Mouse (Mus musculus) right cerebral cortex, postnatal 25 days (tissue): ENCODE measurements at regions not wholly inside any gene's neighbourhood (a gene's known extent, or its start where the extent isn't known, plus 50 kb on each side); places are given as distances from the start of the nearest gene placed in this dataset.
"Not testable (repeated sequence)": the region's sequence is repeated elsewhere in the genome, so short reads cannot be mapped to it uniquely, and the experiment has no call there.

Experiments
- DNase-seq: peaks from one replicate; pipeline ENCODE4 v3.0.0; 2022

GRCm38 (mm10) chr14:76746282-76746681 lies 189.6 kb upstream of the Serp2 start:
- peak; percentile 37 for DNase-seq

GRCm38 (mm10) chr14:76744674-76745433 lies 188.2 kb upstream of the Serp2 start:
- no peak for DNase-seq

DNA sequence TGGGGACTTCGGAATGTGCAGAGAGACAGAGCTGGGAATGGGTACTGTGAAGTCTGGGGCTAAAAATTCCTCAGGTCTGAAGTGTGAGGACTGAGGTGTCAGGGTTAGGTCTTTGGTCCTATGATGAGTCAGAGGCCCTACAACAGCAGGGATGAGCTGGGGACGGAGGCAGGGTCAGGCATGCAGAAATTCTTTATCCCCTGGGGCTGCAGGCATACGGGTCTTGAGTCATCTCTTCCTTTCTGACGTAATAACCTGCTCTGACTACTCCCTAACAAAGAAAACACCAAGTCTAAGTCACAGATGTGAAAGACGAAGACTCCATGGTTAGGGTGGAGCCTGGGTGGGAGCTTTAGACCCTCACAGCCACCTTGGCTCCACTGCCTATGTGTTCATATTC lies 185.6 kb upstream of the Serp2 start:
- no peak for DNase-seq

DNA sequence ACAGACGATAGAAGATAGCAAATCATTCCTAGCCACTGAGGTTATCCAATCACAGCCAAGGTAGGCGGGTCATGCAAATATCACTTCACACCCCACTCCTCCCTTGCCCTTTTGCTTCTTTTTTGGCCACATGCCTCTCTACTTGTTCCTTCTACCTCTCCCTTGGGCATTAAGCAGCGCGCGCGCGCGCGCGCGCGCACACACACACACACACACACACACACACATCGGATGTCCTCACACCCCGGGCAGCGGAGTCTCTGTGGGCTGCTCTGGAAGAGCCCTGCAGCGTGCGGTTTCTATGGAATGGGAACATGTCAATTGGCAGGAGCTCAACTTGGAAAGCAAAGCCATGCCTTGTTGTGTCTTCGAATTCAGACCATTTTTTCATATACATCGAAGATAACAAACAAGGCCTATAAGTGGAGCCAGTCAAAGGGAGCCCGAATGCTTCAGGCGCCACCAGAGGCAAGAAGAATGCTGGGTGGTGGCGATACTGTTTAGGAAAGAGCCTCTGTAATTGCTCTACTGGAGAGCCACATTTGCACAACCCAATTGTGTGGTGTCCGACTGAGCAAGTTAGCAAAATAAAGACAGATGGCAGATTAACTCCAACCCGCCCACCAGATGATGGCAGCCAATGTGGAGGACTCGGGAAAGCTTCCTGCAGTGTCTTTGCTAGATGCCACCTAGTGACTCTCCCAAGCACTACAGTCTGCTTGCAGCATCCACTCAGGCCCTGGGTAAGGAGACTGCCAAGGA lies 183.3 kb upstream of the Serp2 start:
- DNase-seq: peak; percentile 83

DNA sequence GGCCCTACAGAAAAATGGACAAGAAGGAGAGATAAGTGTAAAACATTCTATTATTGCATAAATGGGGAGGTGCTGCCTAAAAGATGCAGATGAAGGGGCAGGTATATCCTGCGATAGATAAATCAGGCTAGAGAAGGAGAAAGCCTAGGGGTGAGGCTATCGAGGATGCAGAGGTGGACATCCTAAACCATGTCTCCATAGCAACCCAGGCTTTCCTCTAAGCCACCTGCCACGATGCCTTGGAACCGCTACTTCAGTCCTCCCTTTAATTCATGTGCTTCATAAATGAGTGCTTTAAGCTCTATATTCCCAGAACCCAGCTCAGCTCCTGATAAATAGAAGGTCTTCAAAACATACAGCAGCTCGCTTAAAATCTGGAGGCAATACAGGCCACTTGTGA lies 179.3 kb upstream of the Serp2 start:
- DNase-seq: no peak

GRCm38 (mm10) chr14:76735107-76735506 lies 178.4 kb upstream of the Serp2 start:
- DNase-seq: no peak

GRCm38 (mm10) chr14:76733258-76733823 lies 176.7 kb upstream of the Serp2 start:
- DNase-seq: peak; percentile 39

DNA sequence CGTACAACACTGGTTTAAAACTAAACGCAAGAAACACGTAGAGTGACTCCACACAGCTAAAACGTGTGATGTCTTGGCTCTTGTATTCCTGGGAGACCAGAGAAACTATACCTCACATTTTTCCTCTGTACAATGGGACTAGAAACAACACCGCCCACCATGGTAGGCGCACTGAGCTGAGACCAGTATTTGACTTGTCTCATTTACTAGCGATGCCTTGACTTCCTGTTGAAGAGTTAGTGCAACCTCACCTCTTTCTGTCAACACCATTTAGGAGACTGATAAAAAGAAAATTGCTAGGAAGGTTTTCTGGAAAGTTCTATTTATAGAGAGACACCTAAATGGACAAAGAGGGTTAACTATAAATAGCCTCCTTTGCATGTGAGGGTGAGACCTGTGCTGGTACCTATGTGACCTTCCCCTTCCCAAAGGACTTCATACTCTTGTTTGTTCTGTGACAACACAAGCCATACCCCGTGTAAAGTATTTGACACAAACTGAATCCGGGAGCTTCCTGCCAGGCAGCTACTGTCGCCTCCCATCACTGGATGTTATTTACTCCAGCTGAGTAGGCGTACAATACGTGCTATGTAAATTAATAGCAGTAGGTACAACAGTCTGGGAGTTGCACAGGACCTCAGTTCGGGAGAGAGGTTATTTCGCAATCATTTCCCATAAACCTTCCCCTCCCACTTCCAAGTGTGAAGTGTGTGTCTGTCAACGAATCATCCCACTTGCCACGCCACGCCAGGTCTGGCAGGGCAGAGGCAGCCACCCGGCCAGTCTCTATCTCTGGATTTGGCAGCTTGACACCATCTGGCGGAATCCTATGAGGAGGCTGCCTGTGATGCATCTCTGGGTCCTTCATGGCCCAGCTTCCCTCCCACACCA lies 174.7 kb upstream of the Serp2 start:
- no peak for DNase-seq

GRCm38 (mm10) chr14:76725844-76726243 lies 169.2 kb upstream of the Serp2 start:
- no peak for DNase-seq

DNA sequence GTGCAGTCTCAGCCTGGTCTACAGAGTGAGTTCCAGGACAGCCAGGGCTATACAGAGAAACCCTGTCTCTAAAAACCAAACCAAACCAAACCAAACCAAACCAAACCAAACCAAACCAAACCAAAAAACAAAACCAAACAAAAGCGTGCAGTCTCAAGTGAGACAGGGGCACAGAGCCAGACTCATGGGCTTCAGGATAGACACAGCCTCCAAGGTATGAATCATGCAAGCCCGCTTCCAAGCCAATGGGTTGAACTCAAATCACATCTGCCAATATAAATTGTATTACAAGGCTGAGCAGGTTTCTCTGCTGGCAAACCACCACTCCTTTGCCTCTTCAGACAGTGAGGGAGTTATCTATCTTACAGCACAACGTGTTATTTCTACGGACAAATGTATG lies 168.5 kb upstream of the Serp2 start:
- not testable (repeated sequence) for DNase-seq

DNA sequence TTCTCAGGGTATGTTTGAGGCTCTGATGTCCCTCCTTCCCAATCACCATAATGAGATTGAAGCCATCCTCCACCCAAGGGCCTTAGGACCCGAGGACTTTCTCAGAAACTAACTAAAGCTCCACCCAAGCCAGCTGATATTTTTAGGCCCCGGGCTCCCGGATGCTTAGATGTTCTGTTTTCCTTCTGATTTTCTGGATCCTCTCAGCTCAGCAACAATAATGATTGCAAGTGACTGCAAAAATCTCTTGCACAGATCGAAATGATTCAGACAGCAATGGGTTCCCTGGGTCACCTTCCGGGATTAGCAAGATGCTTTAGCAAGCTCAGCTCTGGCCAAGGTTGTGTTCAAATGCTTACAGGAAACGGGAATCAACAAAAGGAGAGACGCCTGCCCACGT lies 168.1 kb upstream of the Serp2 start:
- no peak for DNase-seq

- DNase-seq: no peak
Measured at GRCm38 (mm10) chr14:76724395-76724794, 167.7 kb upstream of the Serp2 start.

- DNase-seq: no peak
Measured at GRCm38 (mm10) chr14:76723551-76723950, 166.9 kb upstream of the Serp2 start.

DNA sequence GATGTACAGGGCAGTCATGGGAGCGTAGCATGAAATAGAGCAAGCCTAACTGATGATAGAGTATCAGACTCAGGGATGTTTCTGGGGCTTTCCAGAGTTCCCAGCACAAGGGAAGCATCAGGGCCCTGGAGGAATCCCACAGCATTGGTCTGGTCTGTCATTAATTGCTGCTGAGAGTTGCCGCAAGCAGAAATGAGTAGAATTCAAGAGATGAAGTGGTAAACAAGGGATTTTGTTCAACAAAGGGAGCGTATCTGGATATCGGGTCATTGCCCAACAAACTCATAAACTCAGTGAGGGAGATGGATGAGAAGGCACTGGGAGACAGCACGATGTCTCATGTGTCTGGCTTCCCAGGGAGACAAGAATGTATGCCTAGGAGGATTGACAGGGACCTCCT lies 165.6 kb upstream of the Serp2 start:
- no peak for DNase-seq

DNA sequence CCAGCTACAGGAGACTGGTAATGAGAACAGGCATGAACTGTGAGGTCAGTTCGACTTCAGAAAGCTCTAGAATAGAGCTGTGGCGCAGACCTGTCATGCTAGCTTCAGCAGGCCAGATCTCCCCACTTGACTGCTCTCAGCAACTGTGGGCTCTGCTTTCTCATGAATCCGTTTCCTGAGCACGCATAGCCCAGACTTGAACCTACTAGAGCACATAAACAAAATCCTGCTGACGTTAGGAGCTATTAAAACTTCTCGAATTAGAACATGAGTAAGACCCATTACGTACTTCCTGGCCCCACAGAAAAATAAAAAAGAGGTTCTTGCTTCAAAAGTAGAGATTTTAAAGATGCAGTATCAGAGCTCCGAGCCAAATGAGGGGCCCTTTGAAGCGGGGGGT lies 165.1 kb upstream of the Serp2 start:
- DNase-seq: no peak

- no peak for DNase-seq
Measured at GRCm38 (mm10) chr14:76717081-76717480, 160.4 kb upstream of the Serp2 start.

DNA sequence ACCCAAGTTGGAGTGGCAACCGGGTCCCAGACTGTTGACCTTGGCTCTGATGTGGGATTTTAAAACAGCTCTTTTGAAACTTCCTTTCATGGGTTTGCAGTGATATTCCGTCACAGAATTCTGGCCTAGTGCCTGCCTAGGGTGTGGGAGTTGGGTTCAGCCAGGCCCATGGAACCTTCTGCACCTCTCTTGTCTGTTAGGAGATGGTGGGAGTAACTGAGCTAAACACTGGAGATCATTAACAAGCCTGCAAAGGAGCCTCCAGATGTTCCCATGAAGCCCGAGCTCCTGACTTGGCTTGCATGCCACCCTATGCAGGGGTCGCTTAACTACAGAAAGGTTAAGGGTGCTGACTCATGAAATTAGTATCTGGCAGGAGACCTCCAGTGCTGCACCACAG lies 158.0 kb upstream of the Serp2 start:
- DNase-seq: no peak

DNA sequence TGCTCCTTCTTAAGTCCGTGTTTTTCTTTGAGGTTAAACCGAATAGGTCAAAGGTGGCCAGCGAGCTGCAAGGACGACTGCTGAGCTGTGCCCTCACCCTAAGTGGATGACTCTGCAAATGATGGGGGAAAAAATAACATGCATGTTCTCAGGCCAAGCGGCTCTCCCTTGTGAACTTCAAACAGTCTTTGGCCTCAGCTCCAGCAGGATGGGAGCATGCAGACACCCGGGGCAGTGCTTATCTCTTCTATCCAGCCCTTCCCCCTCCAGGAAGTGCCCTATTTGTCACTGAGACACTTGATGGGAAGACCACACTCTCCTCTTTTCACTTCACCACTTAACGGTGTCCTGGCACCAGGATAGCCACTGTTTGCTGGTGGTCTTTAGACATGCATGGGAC lies 157.3 kb upstream of the Serp2 start:
- no peak for DNase-seq

DNA sequence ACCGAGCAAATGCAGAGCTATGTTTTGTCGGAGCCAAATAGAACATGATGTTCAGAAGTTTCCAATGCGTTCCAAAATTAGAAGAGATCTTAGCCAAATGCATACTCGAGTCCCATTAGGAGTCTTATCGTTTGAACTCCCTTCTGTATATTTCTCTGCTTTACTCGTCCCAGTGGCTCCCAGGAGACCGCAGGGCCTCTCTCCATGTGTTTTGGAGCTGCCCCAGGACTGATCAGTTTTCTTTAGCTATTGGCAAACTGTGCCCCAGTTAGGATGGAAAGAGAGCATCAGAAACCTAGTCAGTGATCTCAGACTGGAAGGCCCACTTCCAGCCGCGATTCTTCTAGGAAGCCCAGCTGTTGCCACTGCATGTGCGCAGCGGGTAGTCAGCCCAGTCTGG lies 152.0 kb upstream of the Serp2 start:
- no peak for DNase-seq

DNA sequence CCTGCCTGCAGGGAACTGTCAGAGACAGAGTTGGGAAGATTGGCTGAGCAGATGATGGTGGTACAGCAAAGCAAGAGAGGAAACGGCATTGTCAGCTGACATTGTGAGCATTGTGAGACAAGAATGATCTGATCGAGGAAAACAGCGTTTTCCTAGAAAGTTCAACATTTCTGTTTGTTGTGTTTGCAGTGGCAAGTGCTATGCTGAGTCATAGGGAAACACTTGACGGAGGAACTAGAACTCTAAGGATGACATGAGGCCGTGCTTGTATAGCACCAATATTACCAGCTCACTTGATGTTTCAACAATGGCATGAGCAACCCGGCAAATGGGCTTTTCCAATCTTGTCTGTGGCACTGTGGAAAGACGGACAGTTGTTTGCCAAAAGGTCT lies 146.7 kb upstream of the Serp2 start:
- DNase-seq: no peak

GRCm38 (mm10) chr14:76702709-76703372 lies 146.2 kb upstream of the Serp2 start:
- no peak for DNase-seq

GRCm38 (mm10) chr14:76701911-76702708 lies 145.4 kb upstream of the Serp2 start:
- no peak for DNase-seq
